Mouse (Mus musculus): ENCODE data around the gene Hmgb1. TPM values are rescaled to one million over a fixed set of nuclear protein-coding genes. Genes with fewer than 3 reads are reported as not detected.

The Hmgb1 gene
- 536 to 650 TPM (median 623 TPM) in 3 replicates for total RNA-seq (2017)

GRCm38 (mm10) chr5:149184104-149184843 is at the start of gene Hmgb1, which contains the start of gene Uspl1:
Gene Hmgb1, minus strand, starts transcription at chr5:149184489.
Gene Uspl1, plus strand, starts transcription at chr5:149184350.
- peak; percentile 88 for ATAC-seq (replicated peaks; ENCODE audit: insufficient number of reproducible peaks, low FRiP score, low TSS enrichment, poor library complexity, severe bottlenecking)

- no peak for ATAC-seq (replicated peaks; ENCODE audit: insufficient number of reproducible peaks, low FRiP score, low TSS enrichment, poor library complexity, severe bottlenecking)
Measured at GRCm38 (mm10) chr5:149229619-149230339, 45.5 kb upstream of the Hmgb1 start.

- ATAC-seq (replicated peaks; ENCODE audit: insufficient number of reproducible peaks, low FRiP score, low TSS enrichment, poor library complexity, severe bottlenecking), result peak; percentile 91
Measured at GRCm38 (mm10) chr5:149228700-149229618, 44.7 kb upstream of the Hmgb1 start.

- ATAC-seq (replicated peaks; ENCODE audit: insufficient number of reproducible peaks, low FRiP score, low TSS enrichment, poor library complexity, severe bottlenecking), result no peak
Measured at GRCm38 (mm10) chr5:149224666-149225065, 40.4 kb upstream of the Hmgb1 start.

GRCm38 (mm10) chr5:149221355-149221754 is 37.1 kb upstream of the Hmgb1 start:
- peak; percentile 89 for ATAC-seq (replicated peaks; ENCODE audit: insufficient number of reproducible peaks, low FRiP score, low TSS enrichment, poor library complexity, severe bottlenecking)

- no peak for ATAC-seq (replicated peaks; ENCODE audit: insufficient number of reproducible peaks, low FRiP score, low TSS enrichment, poor library complexity, severe bottlenecking)
Measured at GRCm38 (mm10) chr5:149219493-149219892, 35.2 kb upstream of the Hmgb1 start.

GRCm38 (mm10) chr5:149217524-149218357 is 33.5 kb upstream of the Hmgb1 start:
- no peak for ATAC-seq (replicated peaks; ENCODE audit: insufficient number of reproducible peaks, low FRiP score, low TSS enrichment, poor library complexity, severe bottlenecking)

GRCm38 (mm10) chr5:149215540-149215939 is 31.3 kb upstream of the Hmgb1 start:
- no peak for ATAC-seq (replicated peaks; ENCODE audit: insufficient number of reproducible peaks, low FRiP score, low TSS enrichment, poor library complexity, severe bottlenecking)

GRCm38 (mm10) chr5:149212806-149213205 is 28.5 kb upstream of the Hmgb1 start:
- ATAC-seq (replicated peaks; ENCODE audit: insufficient number of reproducible peaks, low FRiP score, low TSS enrichment, poor library complexity, severe bottlenecking), result no peak

GRCm38 (mm10) chr5:149211041-149211440 is 26.8 kb upstream of the Hmgb1 start:
- ATAC-seq (replicated peaks; ENCODE audit: insufficient number of reproducible peaks, low FRiP score, low TSS enrichment, poor library complexity, severe bottlenecking), result no peak

- ATAC-seq (replicated peaks; ENCODE audit: insufficient number of reproducible peaks, low FRiP score, low TSS enrichment, poor library complexity, severe bottlenecking), result no peak
Measured at GRCm38 (mm10) chr5:149209328-149209727, 25.0 kb upstream of the Hmgb1 start.

GRCm38 (mm10) chr5:149208776-149209175 is 24.5 kb upstream of the Hmgb1 start:
- no peak for ATAC-seq (replicated peaks; ENCODE audit: insufficient number of reproducible peaks, low FRiP score, low TSS enrichment, poor library complexity, severe bottlenecking)

GRCm38 (mm10) chr5:149207661-149208060 is 23.4 kb upstream of the Hmgb1 start:
- ATAC-seq (replicated peaks; ENCODE audit: insufficient number of reproducible peaks, low FRiP score, low TSS enrichment, poor library complexity, severe bottlenecking), result no peak

- no peak for ATAC-seq (replicated peaks; ENCODE audit: insufficient number of reproducible peaks, low FRiP score, low TSS enrichment, poor library complexity, severe bottlenecking)
Measured at GRCm38 (mm10) chr5:149206286-149206685, 22.0 kb upstream of the Hmgb1 start.

GRCm38 (mm10) chr5:149205265-149205664 is 21.0 kb upstream of the Hmgb1 start:
- ATAC-seq (replicated peaks; ENCODE audit: insufficient number of reproducible peaks, low FRiP score, low TSS enrichment, poor library complexity, severe bottlenecking), result no peak

- ATAC-seq (replicated peaks; ENCODE audit: insufficient number of reproducible peaks, low FRiP score, low TSS enrichment, poor library complexity, severe bottlenecking), result no peak
Measured at GRCm38 (mm10) chr5:149204822-149205221, 20.5 kb upstream of the Hmgb1 start.

GRCm38 (mm10) chr5:149203796-149204375 is 19.6 kb upstream of the Hmgb1 start:
- ATAC-seq (replicated peaks; ENCODE audit: insufficient number of reproducible peaks, low FRiP score, low TSS enrichment, poor library complexity, severe bottlenecking), result no peak

- no peak for ATAC-seq (replicated peaks; ENCODE audit: insufficient number of reproducible peaks, low FRiP score, low TSS enrichment, poor library complexity, severe bottlenecking)
Measured at GRCm38 (mm10) chr5:149202941-149203340, 18.7 kb upstream of the Hmgb1 start.

All from monocyte, adult 5-6 weeks (primary cell).